Mouse (Mus musculus) embryonic facial prominence, embryonic 12.5 days (tissue): ENCODE measurements around the gene Iqck. TPM values are rescaled to one million over a fixed set of nuclear protein-coding genes. Genes with fewer than 3 reads are reported as not detected.

Experiments
- ATAC-seq: fragments of 200-750 bp; cut with Nextera tagmentation; 2 replicates; pipeline ENCODE4 v1.8.0; 2017; ENCODE audit not compliant: insufficient number of reproducible peaks, insufficient read depth, low FRiP score, low TSS enrichment
- H3K27ac ChIP-seq: fragments of 300-500 bp; sonication (generic); 2 replicates; pipeline ENCODE4 v1.5.1; 2016; ENCODE audit warnings: mild to moderate bottlenecking
- H3K27me3 ChIP-seq: fragments of 300-500 bp; sonication (generic); 2 replicates; pipeline ENCODE4 v1.6.1; 2016; ENCODE audit warnings: mild to moderate bottlenecking, moderate library complexity
- H3K36me3 ChIP-seq: fragments of 300-500 bp; sonication (generic); 2 replicates; pipeline ENCODE4 v1.6.1; 2016; ENCODE audit warnings: mild to moderate bottlenecking
- H3K4me1 ChIP-seq: fragments of 300-500 bp; sonication (generic); 2 replicates; pipeline ENCODE4 v1.6.1; 2016
- H3K4me2 ChIP-seq: fragments of 300-500 bp; sonication (generic); replicated peaks from 2 replicates; pipeline ENCODE4 v1.6.1; 2016; ENCODE audit warnings: mild to moderate bottlenecking, moderate library complexity
- H3K4me3 ChIP-seq: fragments of 300-500 bp; sonication (generic); 2 replicates; pipeline ENCODE4 v1.5.1; 2016; ENCODE audit warnings: mild to moderate bottlenecking
- H3K9ac ChIP-seq: fragments of 300-500 bp; sonication (generic); 2 replicates; pipeline ENCODE4 v1.6.1; 2016; ENCODE audit warnings: mild to moderate bottlenecking, moderate library complexity
- H3K9me3 ChIP-seq: fragments of 300-500 bp; sonication (generic); 2 replicates; pipeline ENCODE4 v1.6.1; 2016; ENCODE audit warnings: mild to moderate bottlenecking, moderate library complexity
- WGBS: fragments of 180-500 bp; shearing (Covaris S2); methylation state at CpG from one replicate; pipeline ENCODE4 v1.1.7; 2016; 5-methylcytosine and 5-hydroxymethylcytosine counted together
- polyA plus RNA-seq: library from polyadenylated mRNA; unstranded; fragments of >200 nt; fragmentation: Nextera tagmentation; extraction: Ambion mirVana; gene quantifications from 2 replicates; pipeline ENCODE4 v1.2.1, GENCODE M21; 2016

Iqck gene
- polyA plus RNA-seq, 1 experiment from 2014 or later: 3.5 TPM

GRCm38 (mm10) chr7:118935306-118935705 is 79.8 kb downstream of the Iqck start:
- H3K4me3 ChIP-seq: no peak overlapping the region
- no peak overlapping the region for H3K9ac ChIP-seq
- ATAC-seq: no peak
- no peak overlapping the region for H3K27ac ChIP-seq
- H3K27me3 ChIP-seq: no peaks in the 10 kb centered on the region
- H3K4me1 ChIP-seq: 0 out of 2 replicates have a peak, but pooled peaks cover 1% of the 10 kb centered on the region
- H3K36me3 ChIP-seq: no peaks in the 10 kb centered on the region
- WGBS: 79% methylated on average over 2 of the region's 2 CpGs
- no peak overlapping the region for H3K4me2 ChIP-seq
- no peaks in the 10 kb centered on the region for H3K9me3 ChIP-seq

- no peaks in the 10 kb centered on the region for H3K4me1 ChIP-seq
- no peak for ATAC-seq
- no peak overlapping the region for H3K9ac ChIP-seq
- no peak overlapping the region for H3K4me2 ChIP-seq
- H3K27ac ChIP-seq: no peak overlapping the region
- H3K27me3 ChIP-seq: no peaks in the 10 kb centered on the region
- no peaks in the 10 kb centered on the region for H3K36me3 ChIP-seq
- no peak overlapping the region for H3K4me3 ChIP-seq
- 23% methylated on average over 4 of the region's 4 CpGs for WGBS
- no peaks in the 10 kb centered on the region for H3K9me3 ChIP-seq
These were observed 81.3 kb downstream of the Iqck start for GRCm38 (mm10) chr7:118936844-118937243.

- no peaks in the 10 kb centered on the region for H3K9me3 ChIP-seq
- no peak overlapping the region for H3K9ac ChIP-seq
These were observed 82.2 kb downstream of the Iqck start for GRCm38 (mm10) chr7:118937469-118938387.

GRCm38 (mm10) chr7:118942297-118942696 is 86.7 kb downstream of the Iqck start:
- ATAC-seq: no peak
- no peak overlapping the region for H3K27ac ChIP-seq
- no peaks in the 10 kb centered on the region; the same call in 1 of the 2 replicates for H3K4me1 ChIP-seq
- WGBS: 62% methylated on average over 3 of the region's 3 CpGs
- H3K4me2 ChIP-seq: no peak overlapping the region
- no peak overlapping the region for H3K4me3 ChIP-seq
- H3K36me3 ChIP-seq: no peaks in the 10 kb centered on the region
- H3K9ac ChIP-seq: no peak overlapping the region
- H3K9me3 ChIP-seq: no peaks in the 10 kb centered on the region
- H3K27me3 ChIP-seq: no peaks in the 10 kb centered on the region

More at GRCm38 (mm10) chr7:118937469-118938387, 82.2 kb downstream of the Iqck start:
- WGBS: 69% methylated on average over 11 of the region's 11 CpGs
- Histone ChIP-seq H3K4me3 (no peak overlapping the region), H3K27ac (no peak overlapping the region), H3K4me1 (no peaks in the 10 kb centered on the region), H3K27me3 (no peaks in the 10 kb centered on the region), H3K36me3 (no peaks in the 10 kb centered on the region), H3K4me2 (no peak overlapping the region)
- ATAC-seq: no peak

- H3K4me3 ChIP-seq: no peak overlapping the region
- no peaks in the 10 kb centered on the region for H3K27me3 ChIP-seq
- H3K4me2 ChIP-seq: no peak overlapping the region
- no peak for ATAC-seq
- no peaks in the 10 kb centered on the region for H3K36me3 ChIP-seq
- no peaks in the 10 kb centered on the region; the same call in 1 of the 2 replicates for H3K4me1 ChIP-seq
- WGBS: 37% methylated on average over 7 of the region's 7 CpGs
- no peak overlapping the region for H3K27ac ChIP-seq
- H3K9ac ChIP-seq: no peak overlapping the region
- no peaks in the 10 kb centered on the region for H3K9me3 ChIP-seq
These were observed 87.6 kb downstream of the Iqck start for GRCm38 (mm10) chr7:118943170-118943569.

- Histone ChIP-seq H3K4me2 (no peak overlapping the region), H3K4me3 (no peak overlapping the region), H3K9me3 (no peaks in the 10 kb centered on the region), H3K27me3 (no peaks in the 10 kb centered on the region), H3K27ac (no peak overlapping the region), H3K4me1 (no peaks in the 10 kb centered on the region; the same call in 1 of the 2 replicates), H3K9ac (no peak overlapping the region), H3K36me3 (no peaks in the 10 kb centered on the region)
- 5% methylated on average over 2 of the region's 2 CpGs for WGBS
- no peak for ATAC-seq
These were observed 89.3 kb downstream of the Iqck start for GRCm38 (mm10) chr7:118944884-118945283.

- no peaks in the 10 kb centered on the region for H3K9me3 ChIP-seq
- no peaks in the 10 kb centered on the region for H3K27me3 ChIP-seq
- H3K4me1 ChIP-seq: no peaks in the 10 kb centered on the region; the same call in 1 of the 2 replicates
- no peaks in the 10 kb centered on the region for H3K36me3 ChIP-seq
- ATAC-seq: no peak
- H3K4me2 ChIP-seq: no peak overlapping the region
- H3K9ac ChIP-seq: no peak overlapping the region
- H3K4me3 ChIP-seq: no peak overlapping the region
- 45% methylated on average over 3 of the region's 3 CpGs for WGBS
- H3K27ac ChIP-seq: no peak overlapping the region
These were observed 91.7 kb downstream of the Iqck start for GRCm38 (mm10) chr7:118947241-118947640.

GRCm38 (mm10) chr7:118948677-118949282 is 93.2 kb downstream of the Iqck start:
- 77% methylated on average over 2 of the region's 2 CpGs for WGBS
- Histone ChIP-seq H3K27ac (no peak overlapping the region), H3K9me3 (no peaks in the 10 kb centered on the region), H3K9ac (no peak overlapping the region), H3K4me2 (no peak overlapping the region), H3K4me1 (no peaks in the 10 kb centered on the region; the same call in 1 of the 2 replicates), H3K27me3 (no peaks in the 10 kb centered on the region), H3K36me3 (no peaks in the 10 kb centered on the region), H3K4me3 (no peak overlapping the region)
- no peak for ATAC-seq

- Histone ChIP-seq H3K4me1 (no peaks in the 10 kb centered on the region; the same call in 1 of the 2 replicates), H3K27ac (no peak overlapping the region), H3K4me3 (no peak overlapping the region), H3K36me3 (no peaks in the 10 kb centered on the region), H3K9ac (no peak overlapping the region), H3K9me3 (no peaks in the 10 kb centered on the region), H3K27me3 (no peaks in the 10 kb centered on the region), H3K4me2 (no peak overlapping the region)
- WGBS: 72% methylated on average over 7 of the region's 7 CpGs
- no peak for ATAC-seq
These were observed 94.2 kb downstream of the Iqck start for GRCm38 (mm10) chr7:118949749-118950148.

GRCm38 (mm10) chr7:118953626-118954282 is 98.2 kb downstream of the Iqck start:
- 65% methylated on average over 11 of the region's 11 CpGs for WGBS
- ATAC-seq: no peak
- Histone ChIP-seq H3K4me3 (no peak overlapping the region), H3K36me3 (no peaks in the 10 kb centered on the region), H3K27me3 (no peaks in the 10 kb centered on the region), H3K4me2 (no peak overlapping the region), H3K27ac (no peak overlapping the region), H3K9me3 (no peaks in the 10 kb centered on the region), H3K9ac (no peak overlapping the region), H3K4me1 (no peaks in the 10 kb centered on the region; the same call in 1 of the 2 replicates)

GRCm38 (mm10) chr7:118954968-118955367 is 99.4 kb downstream of the Iqck start:
- Histone ChIP-seq H3K36me3 (no peaks in the 10 kb centered on the region), H3K4me1 (no peaks in the 10 kb centered on the region), H3K4me3 (no peak overlapping the region), H3K4me2 (no peak overlapping the region), H3K27me3 (no peaks in the 10 kb centered on the region), H3K27ac (no peak overlapping the region), H3K9me3 (no peaks in the 10 kb centered on the region), H3K9ac (no peak overlapping the region)
- no peak for ATAC-seq
- 82% methylated on average over 1 of the region's 1 CpGs for WGBS
